Mouse (Mus musculus): ENCODE measurements around the gene Sh3gl3. TPM values are rescaled to one million over a fixed set of nuclear protein-coding genes. Genes with fewer than 3 reads are reported as not detected.

Gene Sh3gl3
- polyA plus RNA-seq, 1 experiment from 2014 or later: 72.2 TPM

- Histone ChIP-seq H3K9me3 (ENCODE audit: control insufficient read depth, low read length) (no peaks in the 10 kb centered on the region), H3K9ac (no peak overlapping the region), H3K4me1 (replicated peaks; ENCODE audit: control insufficient read depth, insufficient read depth, low read length) (0 out of 2 replicates have a peak, but pooled peaks cover 2% of the 10 kb centered on the region), H3K4me2 (replicated peaks) (no peak overlapping the region), H3K36me3 (replicated peaks; ENCODE audit: control insufficient read depth, insufficient read depth) (no peaks in the 10 kb centered on the region), H3K27ac (no peak overlapping the region), H3K27me3 (ENCODE audit: control insufficient read depth, insufficient read depth, low read length) (no peaks in the 10 kb centered on the region), H3K4me3 (replicated peaks; ENCODE audit: low read length) (no peak overlapping the region)
- no peak for ATAC-seq (ENCODE audit: low FRiP score)
- no peak for DNase-seq (ENCODE audit: low spot score)
- 67% methylated on average over 2 of the region's 2 CpGs for WGBS
These were observed 121.0 kb downstream of the Sh3gl3 start for GRCm38 (mm10) chr7:82294611-82295010.

- H3K36me3 ChIP-seq (replicated peaks; ENCODE audit: control insufficient read depth, insufficient read depth): no peaks in the 10 kb centered on the region
- ATAC-seq (ENCODE audit: low FRiP score) (no peak), DNase-seq (ENCODE audit: low spot score) (peak; percentile 28)
- no peaks in the 10 kb centered on the region for H3K4me1 ChIP-seq (replicated peaks; ENCODE audit: control insufficient read depth, insufficient read depth, low read length)
- no peak overlapping the region for H3K9ac ChIP-seq
- H3K4me2 ChIP-seq (replicated peaks): no peak overlapping the region
- WGBS: 51% methylated on average over 4 of the region's 4 CpGs
- no peaks in the 10 kb centered on the region for H3K27me3 ChIP-seq (ENCODE audit: control insufficient read depth, insufficient read depth, low read length)
- H3K4me3 ChIP-seq (replicated peaks; ENCODE audit: low read length): no peak overlapping the region
- no peak overlapping the region for H3K27ac ChIP-seq
- H3K9me3 ChIP-seq (ENCODE audit: control insufficient read depth, low read length): no peaks in the 10 kb centered on the region
These were observed 134.8 kb downstream of the Sh3gl3 start for GRCm38 (mm10) chr7:82308398-82308797.

- no peaks in the 10 kb centered on the region for H3K9me3 ChIP-seq (ENCODE audit: control insufficient read depth, low read length)
- no peaks in the 10 kb centered on the region for H3K27me3 ChIP-seq (ENCODE audit: control insufficient read depth, insufficient read depth, low read length)
- H3K27ac ChIP-seq: no peak overlapping the region
These were observed 144.9 kb downstream of the Sh3gl3 start for GRCm38 (mm10) chr7:82318515-82318914.

GRCm38 (mm10) chr7:82326616-82327015 is 153.0 kb downstream of the Sh3gl3 start:
- H3K9ac ChIP-seq: no peak overlapping the region
- no peak for ATAC-seq (ENCODE audit: low FRiP score)
- H3K4me3 ChIP-seq (replicated peaks; ENCODE audit: low read length): no peak overlapping the region
- no peak overlapping the region for H3K27ac ChIP-seq
- H3K4me1 ChIP-seq (replicated peaks; ENCODE audit: control insufficient read depth, insufficient read depth, low read length): no peaks in the 10 kb centered on the region
- WGBS: 71% methylated on average over 1 of the region's 1 CpGs
- no peaks in the 10 kb centered on the region for H3K36me3 ChIP-seq (replicated peaks; ENCODE audit: control insufficient read depth, insufficient read depth)
- no peaks in the 10 kb centered on the region for H3K27me3 ChIP-seq (ENCODE audit: control insufficient read depth, insufficient read depth, low read length)
- no peak overlapping the region for H3K4me2 ChIP-seq (replicated peaks)
- H3K9me3 ChIP-seq (ENCODE audit: control insufficient read depth, low read length): no peaks in the 10 kb centered on the region
- no peak for DNase-seq (ENCODE audit: low spot score)

More at GRCm38 (mm10) chr7:82318515-82318914, 144.9 kb downstream of the Sh3gl3 start:
- 86% methylated on average over 12 of the region's 12 CpGs for WGBS
- no peaks in the 10 kb centered on the region for H3K4me1 ChIP-seq (replicated peaks; ENCODE audit: control insufficient read depth, insufficient read depth, low read length)
- H3K9ac ChIP-seq: no peak overlapping the region
- no peaks in the 10 kb centered on the region for H3K36me3 ChIP-seq (replicated peaks; ENCODE audit: control insufficient read depth, insufficient read depth)
- DNase-seq (ENCODE audit: low spot score) (no peak), ATAC-seq (ENCODE audit: low FRiP score) (no peak)
- no peak overlapping the region for H3K4me2 ChIP-seq (replicated peaks)
- no peak overlapping the region for H3K4me3 ChIP-seq (replicated peaks; ENCODE audit: low read length)

GRCm38 (mm10) chr7:82327201-82327600 is 153.6 kb downstream of the Sh3gl3 start:
- 55% methylated on average over 4 of the region's 4 CpGs for WGBS
- no peaks in the 10 kb centered on the region for H3K4me1 ChIP-seq (replicated peaks; ENCODE audit: control insufficient read depth, insufficient read depth, low read length)
- no peak overlapping the region for H3K4me3 ChIP-seq (replicated peaks; ENCODE audit: low read length)
- ATAC-seq (ENCODE audit: low FRiP score) (no peak), DNase-seq (ENCODE audit: low spot score) (no peak)
- no peaks in the 10 kb centered on the region for H3K27me3 ChIP-seq (ENCODE audit: control insufficient read depth, insufficient read depth, low read length)
- no peak overlapping the region for H3K4me2 ChIP-seq (replicated peaks)
- H3K36me3 ChIP-seq (replicated peaks; ENCODE audit: control insufficient read depth, insufficient read depth): no peaks in the 10 kb centered on the region
- H3K9me3 ChIP-seq (ENCODE audit: control insufficient read depth, low read length): no peaks in the 10 kb centered on the region
- H3K9ac ChIP-seq: no peak overlapping the region
- H3K27ac ChIP-seq: no peak overlapping the region

- Histone ChIP-seq H3K36me3 (replicated peaks; ENCODE audit: control insufficient read depth, insufficient read depth) (no peaks in the 10 kb centered on the region), H3K27ac (no peak overlapping the region), H3K4me2 (replicated peaks) (no peak overlapping the region), H3K4me3 (replicated peaks; ENCODE audit: low read length) (no peak overlapping the region), H3K9ac (no peak overlapping the region), H3K9me3 (ENCODE audit: control insufficient read depth, low read length) (no peaks in the 10 kb centered on the region), H3K27me3 (ENCODE audit: control insufficient read depth, insufficient read depth, low read length) (no peaks in the 10 kb centered on the region), H3K4me1 (replicated peaks; ENCODE audit: control insufficient read depth, insufficient read depth, low read length) (no peaks in the 10 kb centered on the region)
- ATAC-seq (ENCODE audit: low FRiP score): no peak
- no peak for DNase-seq (ENCODE audit: low spot score)
- WGBS: 51% methylated on average over 5 of the region's 5 CpGs
These were observed 154.2 kb downstream of the Sh3gl3 start for GRCm38 (mm10) chr7:82327881-82328280.

- Histone ChIP-seq H3K27ac (no peak overlapping the region), H3K4me2 (replicated peaks) (no peak overlapping the region), H3K9me3 (ENCODE audit: control insufficient read depth, low read length) (no peaks in the 10 kb centered on the region), H3K4me1 (replicated peaks; ENCODE audit: control insufficient read depth, insufficient read depth, low read length) (no peaks in the 10 kb centered on the region), H3K4me3 (replicated peaks; ENCODE audit: low read length) (no peak overlapping the region), H3K9ac (no peak overlapping the region), H3K36me3 (replicated peaks; ENCODE audit: control insufficient read depth, insufficient read depth) (no peaks in the 10 kb centered on the region), H3K27me3 (ENCODE audit: control insufficient read depth, insufficient read depth, low read length) (peaks cover 13% of the 10 kb centered on the region)
- 65% methylated on average over 4 of the region's 4 CpGs for WGBS
- DNase-seq (ENCODE audit: low spot score): no peak
- no peak for ATAC-seq (ENCODE audit: low FRiP score)
These were observed 156.2 kb downstream of the Sh3gl3 start for GRCm38 (mm10) chr7:82329831-82330230.

GRCm38 (mm10) chr7:82330860-82331259 is 157.2 kb downstream of the Sh3gl3 start:
- no peak overlapping the region for H3K4me2 ChIP-seq (replicated peaks)
- peaks cover 10% of the 10 kb centered on the region; the same call in 1 of the 2 replicates for H3K4me1 ChIP-seq (replicated peaks; ENCODE audit: control insufficient read depth, insufficient read depth, low read length)
- 89% methylated on average over 6 of the region's 6 CpGs for WGBS
- no peak overlapping the region for H3K4me3 ChIP-seq (replicated peaks; ENCODE audit: low read length)
- no peak for ATAC-seq (ENCODE audit: low FRiP score)
- H3K27me3 ChIP-seq (ENCODE audit: control insufficient read depth, insufficient read depth, low read length): peaks cover 23% of the 10 kb centered on the region
- H3K9ac ChIP-seq: no peak overlapping the region
- no peak overlapping the region for H3K27ac ChIP-seq
- no peak for DNase-seq (ENCODE audit: low spot score)
- H3K36me3 ChIP-seq (replicated peaks; ENCODE audit: control insufficient read depth, insufficient read depth): no peaks in the 10 kb centered on the region
- H3K9me3 ChIP-seq (ENCODE audit: control insufficient read depth, low read length): no peaks in the 10 kb centered on the region

GRCm38 (mm10) chr7:82334000-82334399 is 160.4 kb downstream of the Sh3gl3 start:
- Histone ChIP-seq H3K9ac (no peak overlapping the region), H3K27me3 (ENCODE audit: control insufficient read depth, insufficient read depth, low read length) (peaks cover 50% of the 10 kb centered on the region), H3K27ac (no peak overlapping the region), H3K9me3 (ENCODE audit: control insufficient read depth, low read length) (no peaks in the 10 kb centered on the region), H3K4me3 (replicated peaks; ENCODE audit: low read length) (no peak overlapping the region), H3K4me1 (replicated peaks; ENCODE audit: control insufficient read depth, insufficient read depth, low read length) (peaks cover 12% of the 10 kb centered on the region; the same call in 1 of the 2 replicates), H3K36me3 (replicated peaks; ENCODE audit: control insufficient read depth, insufficient read depth) (no peaks in the 10 kb centered on the region), H3K4me2 (replicated peaks) (no peak overlapping the region)
- DNase-seq (ENCODE audit: low spot score): no peak
- no peak for ATAC-seq (ENCODE audit: low FRiP score)
- 52% methylated on average over 1 of the region's 1 CpGs for WGBS
